19 mouse cellular contexts compared by ENCODE assay signal in the genomic region with DNA sequence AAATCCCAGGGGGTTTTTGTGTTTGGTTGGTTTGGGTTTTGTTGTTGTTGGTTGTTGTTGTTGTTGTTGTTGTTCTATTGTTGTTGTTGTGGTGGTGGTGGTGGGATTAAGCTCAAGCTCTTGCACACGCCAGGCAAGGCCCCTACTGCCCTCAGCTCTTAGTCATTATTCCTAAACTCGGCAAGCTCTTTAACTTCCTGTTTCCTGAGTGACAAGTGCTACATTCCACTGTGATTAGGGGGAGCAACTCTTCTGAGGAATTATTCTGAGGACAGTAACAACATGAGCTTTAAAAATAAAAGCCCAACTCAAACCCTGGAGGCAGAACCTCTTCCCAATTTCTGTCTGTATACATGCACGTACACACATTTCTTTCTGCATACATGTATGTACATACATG. TPM values are rescaled to one million over a fixed set of nuclear protein-coding genes. Genes with fewer than 3 reads are reported as not detected.
A peak's percentile ranks its signal among the peaks of the same experiment; 100 is the strongest.
DNase-seq lines count a peak whose midpoint lies in the region; ATAC-seq lines count a peak whose summit lies in the region.
"Had no signal": no experiment of that assay in that cellular context is flagged by ENCODE, and none has a peak within 500 bp of the region (broad histone marks: within the 10 kb centered on the region; RNA-seq: fewer than 3 reads in every experiment).

No protein-coding gene starts in this region.

- no peaks in the 10 kb centered on the region for H3K9me3 ChIP-seq in heart, embryonic 12.5 days (replicated peaks)
- H3K9me3 ChIP-seq in lung, embryonic 16.5 days (ENCODE audit: control insufficient read depth, low read length) = no peaks in the 10 kb centered on the region
- H3K9me3 ChIP-seq: embryonic facial prominence, embryonic 12.5 days; forebrain, embryonic 15.5 days; hindbrain, embryonic 13.5 days; liver, embryonic 13.5 days; megakaryocyte, embryonic 14.5 days had no signal

- H3K27ac ChIP-seq in heart, embryonic 12.5 days (ENCODE audit: poor library complexity, severe bottlenecking) = peak overlapping the region; percentile 62
- no peak overlapping the region for H3K27ac ChIP-seq in lung, embryonic 16.5 days (ENCODE audit: low read length)
- H3K27ac ChIP-seq: embryonic facial prominence, embryonic 12.5 days; forebrain, embryonic 15.5 days; hindbrain, embryonic 13.5 days; liver, embryonic 13.5 days had no signal

- 27% methylated on average over 3 of the region's 3 CpGs for WGBS in heart, embryonic 12.5 days
- 32% methylated on average over 3 of the region's 3 CpGs for WGBS in lung, embryonic 16.5 days

- no peak overlapping the region for H3K4me2 ChIP-seq in heart, embryonic 12.5 days
- H3K4me2 ChIP-seq in lung, embryonic 16.5 days (ENCODE audit: low read depth, low read length) = no peak overlapping the region
- H3K4me2 ChIP-seq: embryonic facial prominence, embryonic 12.5 days; forebrain, embryonic 15.5 days; hindbrain, embryonic 13.5 days; liver, embryonic 13.5 days had no signal

- peak; percentile 63; the same call in 1 of the 2 replicates for ATAC-seq in heart, embryonic 12.5 days (ENCODE audit: insufficient number of reproducible peaks, low FRiP score)
- peak; percentile 59; the same call in 1 of the 2 replicates for ATAC-seq in lung, embryonic 16.5 days (ENCODE audit: low read depth)
- ATAC-seq in megakaryocyte, adult 5-6 weeks (ENCODE audit: poor library complexity, severe bottlenecking) = peak; percentile 56; the same call in 1 of the 2 replicates
- ATAC-seq in erythroblast, adult 5-6 weeks (replicated peaks; ENCODE audit: low FRiP score, poor library complexity, severe bottlenecking) = no peak
- ATAC-seq: forebrain, embryonic 15.5 days; intestine, postnatal 0 days had no signal

- H3K4me1 ChIP-seq in heart, embryonic 12.5 days (replicated peaks) = peaks cover 18% of the 10 kb centered on the region
- H3K4me1 ChIP-seq in lung, embryonic 16.5 days (replicated peaks; ENCODE audit: control insufficient read depth, insufficient read depth, low read length) = no peaks in the 10 kb centered on the region
- H3K4me1 ChIP-seq: forebrain, embryonic 15.5 days; liver, embryonic 13.5 days had no signal

- no peak overlapping the region for H3K9ac ChIP-seq in heart, embryonic 12.5 days
- H3K9ac ChIP-seq in lung, embryonic 16.5 days (ENCODE audit: low read length) = no peak overlapping the region
- H3K9ac ChIP-seq: embryonic facial prominence, embryonic 12.5 days; forebrain, embryonic 15.5 days; hindbrain, embryonic 13.5 days; liver, embryonic 13.5 days had no signal

- no peaks in the 10 kb centered on the region for H3K27me3 ChIP-seq in heart, embryonic 12.5 days (replicated peaks)
- no peaks in the 10 kb centered on the region for H3K27me3 ChIP-seq in lung, embryonic 16.5 days (ENCODE audit: control insufficient read depth, insufficient read depth, low read depth, low read length)
- H3K27me3 ChIP-seq: embryonic facial prominence, embryonic 12.5 days; forebrain, embryonic 15.5 days; hindbrain, embryonic 13.5 days had no signal

- H3K4me3 ChIP-seq in heart, embryonic 12.5 days = no peak overlapping the region
- no peak overlapping the region for H3K4me3 ChIP-seq in lung, embryonic 16.5 days (ENCODE audit: low read length)
- H3K4me3 ChIP-seq: embryonic facial prominence, embryonic 12.5 days; forebrain, embryonic 15.5 days; hindbrain, embryonic 13.5 days; liver, embryonic 13.5 days had no signal

- no peak for DNase-seq in heart, adult 9 months (ENCODE audit: low spot score in 2 of 2)
- no peak for DNase-seq in lung, postnatal 14 days
- DNase-seq in Muller cell, postnatal 12 days (ENCODE audit: inconsistent ontology term) = peak; percentile 46
- DNase-seq: adrenal gland, adult 2 months; cerebellum, adult 9-10 months; kidney, postnatal 10 days; layer of hippocampus, postnatal 36 days; left cerebral cortex, postnatal 4 days; liver, embryonic 13.5 days; right cerebral cortex, postnatal 14 days had no signal

- H3K36me3 ChIP-seq in heart, embryonic 12.5 days = no peaks in the 10 kb centered on the region
- H3K36me3 ChIP-seq in lung, embryonic 16.5 days (ENCODE audit: control insufficient read depth, insufficient read depth, low read length) = no peaks in the 10 kb centered on the region
- H3K36me3 ChIP-seq: embryonic facial prominence, embryonic 12.5 days; forebrain, embryonic 15.5 days; hindbrain, embryonic 13.5 days; liver, embryonic 13.5 days had no signal

RNA-seq across cellular contexts. Expression of a gene that starts 2.0 kb away (rescaled TPM):
- polyA plus RNA-seq in heart, embryonic 12.5 days (2016; fragmentation: Nextera tagmentation; extraction: Ambion mirVana) = 218 and 220 TPM in 2 replicates
- polyA plus RNA-seq in lung, embryonic 16.5 days (2015; fragmentation: Nextera tagmentation; extraction: Ambion mirVana) = 397 and 399 TPM in 2 replicates
- total RNA-seq in megakaryocyte, adult 5-6 weeks (2015) = 181 and 205 TPM in 2 replicates
- 113 and 137 TPM in 2 replicates for total RNA-seq in megakaryocyte, adult 5-6 weeks (2017)
- 58.4 and 63.5 TPM in 2 replicates for total RNA-seq in erythroblast, adult 5-6 weeks (2015; ENCODE audit: low replicate concordance)
- total RNA-seq in erythroblast, adult 5-6 weeks (2017; ENCODE audit: low replicate concordance) = 51.9 and 60.6 TPM in 2 replicates

RNA-seq across cellular contexts. Expression of a gene that starts 6.3 kb away (rescaled TPM):
- polyA plus RNA-seq in heart, embryonic 12.5 days (2016; fragmentation: Nextera tagmentation; extraction: Ambion mirVana) = 0.26 and 0.37 TPM in 2 replicates
- 0.28 and 0.54 TPM in 2 replicates for polyA plus RNA-seq in lung, embryonic 16.5 days (2015; fragmentation: Nextera tagmentation; extraction: Ambion mirVana)
- 0.11 TPM in 1 of 2 replicates, not detected in the other for total RNA-seq in megakaryocyte, adult 5-6 weeks (2015)
- total RNA-seq in megakaryocyte, adult 5-6 weeks (2017) = not detected in 2 replicates
- total RNA-seq in erythroblast, adult 5-6 weeks (2015; ENCODE audit: low replicate concordance) = not detected in 2 replicates
- not detected in 2 replicates for total RNA-seq in erythroblast, adult 5-6 weeks (2017; ENCODE audit: low replicate concordance)
- polyA plus RNA-seq: liver, embryonic 13.5 days had no signal

RNA-seq across cellular contexts. Expression of a gene that starts 37.0 kb away (rescaled TPM):
- 2.6 and 3.4 TPM in 2 replicates for polyA plus RNA-seq in heart, embryonic 12.5 days (2016; fragmentation: Nextera tagmentation; extraction: Ambion mirVana)
- 6.8 and 9.0 TPM in 2 replicates for polyA plus RNA-seq in lung, embryonic 16.5 days (2015; fragmentation: Nextera tagmentation; extraction: Ambion mirVana)
- 0.22 and 1.4 TPM in 2 replicates for total RNA-seq in megakaryocyte, adult 5-6 weeks (2015)
- 1.1 and 1.8 TPM in 2 replicates for total RNA-seq in megakaryocyte, adult 5-6 weeks (2017)
- 3.8 and 6.5 TPM in 2 replicates for total RNA-seq in erythroblast, adult 5-6 weeks (2015; ENCODE audit: low replicate concordance)
- total RNA-seq in erythroblast, adult 5-6 weeks (2017; ENCODE audit: low replicate concordance) = 11.9 and 12.8 TPM in 2 replicates
